Mouse (Mus musculus) intestine, postnatal 0 days (tissue): Measurements from ENCODE around the gene Slc25a39. TPM values are rescaled to one million over a fixed set of nuclear protein-coding genes. Genes with fewer than 3 reads are reported as not detected.

Source experiments
- ATAC-seq: fragments of 200-750 bp; cut with Nextera tagmentation; 2 replicates; pipeline ENCODE4 v1.8.0; 2017; ENCODE audit warnings: mild to moderate bottlenecking, moderate TSS enrichment, moderate library complexity
- H3K27ac ChIP-seq: fragments of 300-500 bp; sonication (generic); 2 replicates; pipeline ENCODE4 v1.5.1; 2014; ENCODE audit warnings: mild to moderate bottlenecking, low read depth, low read length, moderate library complexity
- H3K27me3 ChIP-seq: fragments of 300-500 bp; sonication (generic); replicated peaks from 2 replicates; pipeline ENCODE4 v1.6.1; 2014; ENCODE audit warnings: low read length, mixed read lengths; ENCODE audit not compliant: control insufficient read depth, insufficient read depth
- H3K36me3 ChIP-seq: fragments of 300-500 bp; sonication (generic); 2 replicates; pipeline ENCODE4 v1.6.1; 2014; ENCODE audit warnings: mild to moderate bottlenecking, moderate library complexity; ENCODE audit not compliant: control insufficient read depth, insufficient read depth
- H3K4me1 ChIP-seq: fragments of 300-500 bp; sonication (generic); replicated peaks from 2 replicates; pipeline ENCODE4 v1.6.1; 2014; ENCODE audit warnings: antibody characterized with exemption, low read length, mixed read lengths; ENCODE audit not compliant: control insufficient read depth, insufficient read depth
- H3K4me2 ChIP-seq: fragments of 300-500 bp; sonication (generic); replicated peaks from 2 replicates; pipeline ENCODE4 v1.6.1; 2014; ENCODE audit warnings: low read depth, mild to moderate bottlenecking, moderate library complexity
- H3K4me3 ChIP-seq: fragments of 300-500 bp; sonication (generic); 2 replicates; pipeline ENCODE4 v1.5.1; 2014; ENCODE audit warnings: low read depth, low read length
- H3K9ac ChIP-seq: fragments of 300-500 bp; sonication (generic); 2 replicates; pipeline ENCODE4 v1.6.1; 2014; ENCODE audit warnings: mild to moderate bottlenecking, low read depth, low read length
- H3K9me3 ChIP-seq: fragments of 300-500 bp; sonication (generic); 2 replicates; pipeline ENCODE4 v1.6.1; 2016; ENCODE audit warnings: mixed run types; ENCODE audit not compliant: control insufficient read depth
- CTCF ChIP-seq: sonication (generic); IDR thresholded peaks from 2 replicates; pipeline ENCODE4 v1.5.1; 2016; ENCODE audit warnings: low read depth, mild to moderate bottlenecking, control low read depth, antibody characterized with exemption, moderate library complexity
- WGBS: fragments of 180-500 bp; shearing (Covaris S2); extraction: QIAGEN DNeasy Blood & Tissue Kit; methylation state at CpG from one replicate; pipeline ENCODE4 v1.1.7; 2014; 5-methylcytosine and 5-hydroxymethylcytosine counted together
- polyA plus RNA-seq: library from polyadenylated mRNA; unstranded; fragments of >200 nt; fragmentation: Nextera tagmentation; extraction: Ambion mirVana; gene quantifications from 2 replicates; pipeline ENCODE4 v1.2.1, GENCODE M21; 2015

Gene Slc25a39
- polyA plus RNA-seq, 1 experiment from 2014 or later: 296 TPM

GRCm38 (mm10) chr11:102433866-102434265 lies 26.1 kb upstream of the Slc25a39 start:
- H3K27ac ChIP-seq: no peak overlapping the region
- 90% methylated on average over 7 of the region's 7 CpGs for WGBS
- H3K9ac ChIP-seq: no peak overlapping the region
- no peak for TF ChIP-seq CTCF
- H3K4me2 ChIP-seq: no peak overlapping the region
- H3K4me3 ChIP-seq: no peak overlapping the region
- peaks cover 6% of the 10 kb centered on the region; the same call in 1 of the 2 replicates for H3K4me1 ChIP-seq
- no peaks in the 10 kb centered on the region for H3K9me3 ChIP-seq
- no peak for ATAC-seq
- peaks cover 41% of the 10 kb centered on the region for H3K36me3 ChIP-seq
- 0 out of 2 replicates have a peak, but pooled peaks cover 6% of the 10 kb centered on the region for H3K27me3 ChIP-seq

GRCm38 (mm10) chr11:102432896-102433295 lies 25.1 kb upstream of the Slc25a39 start:
- Histone ChIP-seq H3K9me3 (no peaks in the 10 kb centered on the region), H3K4me2 (peak overlapping the region; percentile 87), H3K9ac (no peak overlapping the region), H3K27ac (no peak overlapping the region), H3K4me1 (peaks cover under 1% of the 10 kb centered on the region; the same call in 1 of the 2 replicates), H3K4me3 (no peak overlapping the region), H3K36me3 (peaks cover 39% of the 10 kb centered on the region), H3K27me3 (no peaks in the 10 kb centered on the region)
- 92% methylated on average over 6 of the region's 6 CpGs for WGBS
- no peak for ATAC-seq
- no peak for TF ChIP-seq CTCF

GRCm38 (mm10) chr11:102432115-102432843 lies 24.5 kb upstream of the Slc25a39 start:
- no peak overlapping the region for H3K27ac ChIP-seq
- peak overlapping the region; percentile 1; the same call in 1 of the 2 replicates for H3K4me3 ChIP-seq
- H3K36me3 ChIP-seq: peaks cover 39% of the 10 kb centered on the region
- H3K9me3 ChIP-seq: no peaks in the 10 kb centered on the region
- no peaks in the 10 kb centered on the region for H3K4me1 ChIP-seq
- ATAC-seq: no peak
- no peaks in the 10 kb centered on the region for H3K27me3 ChIP-seq
- no peak overlapping the region for H3K9ac ChIP-seq
- peak overlapping the region; percentile 87 for H3K4me2 ChIP-seq
- WGBS: 62% methylated on average over 16 of the region's 16 CpGs
- TF ChIP-seq CTCF: no peak

- TF ChIP-seq CTCF: no peak
- Histone ChIP-seq H3K4me1 (no peaks in the 10 kb centered on the region), H3K27me3 (no peaks in the 10 kb centered on the region), H3K27ac (no peak overlapping the region), H3K36me3 (peaks cover 39% of the 10 kb centered on the region), H3K9ac (no peak overlapping the region), H3K4me2 (peak overlapping the region; percentile 87), H3K4me3 (0 out of 2 replicates have a peak overlapping the region, but pooled peaks have one; percentile 1), H3K9me3 (no peaks in the 10 kb centered on the region)
- ATAC-seq: no peak
- 65% methylated on average over 3 of the region's 3 CpGs for WGBS
These were observed 24.0 kb upstream of the Slc25a39 start for GRCm38 (mm10) chr11:102431728-102432114.

- WGBS: 0% methylated on average over 7 of the region's 7 CpGs
- Histone ChIP-seq H3K4me3 (peak overlapping the region; percentile 74), H3K27me3 (no peaks in the 10 kb centered on the region), H3K27ac (peak overlapping the region; percentile 84), H3K9ac (peak overlapping the region; percentile 70), H3K9me3 (no peaks in the 10 kb centered on the region), H3K36me3 (peaks cover 34% of the 10 kb centered on the region), H3K4me2 (peak overlapping the region; percentile 87), H3K4me1 (no peaks in the 10 kb centered on the region)
- TF ChIP-seq CTCF: peak; percentile 87
- ATAC-seq: peak; percentile 23; the same call in 1 of the 2 replicates
These were observed 23.4 kb upstream of the Slc25a39 start for GRCm38 (mm10) chr11:102431018-102431645.

GRCm38 (mm10) chr11:102430121-102431017 lies 22.6 kb upstream of the Slc25a39 start, which contains the start of gene Grn:
TSS of gene Grn (plus strand) at chr11:102430315.
- ATAC-seq: peak; percentile 91
- peak within 1 kb of the TSS; percentile 70 for H3K9ac ChIP-seq
- peak within 1 kb of the TSS; percentile 74 for H3K4me3 ChIP-seq
- no peaks in the 10 kb centered on the region for H3K27me3 ChIP-seq
- H3K36me3 ChIP-seq: peaks cover 27% of the 10 kb centered on the region
- H3K4me2 ChIP-seq: peak within 1 kb of the TSS; percentile 87
- 0 out of 2 replicates have a peak, but pooled peaks have one; percentile 4 for TF ChIP-seq CTCF
- H3K9me3 ChIP-seq: no peaks in the 10 kb centered on the region
- WGBS: 0% methylated on average over 29 of the region's 29 CpGs
- H3K27ac ChIP-seq: peak within 1 kb of the TSS; percentile 84
- no peaks in the 10 kb centered on the region for H3K4me1 ChIP-seq
